Mouse (Mus musculus) stomach, postnatal 0 days (tissue): ENCODE results near the gene Patj.

Source experiments
- CTCF ChIP-seq: IDR thresholded peaks from 2 replicates; pipeline ENCODE4 v1.5.1; 2016; ENCODE audit warnings: antibody characterized with exemption, low read depth, mild to moderate bottlenecking, moderate library complexity
- EP300 ChIP-seq: optimal IDR thresholded peaks from 2 replicates; pipeline ENCODE3; 2016; ENCODE audit warnings: antibody characterized with exemption

DNA sequence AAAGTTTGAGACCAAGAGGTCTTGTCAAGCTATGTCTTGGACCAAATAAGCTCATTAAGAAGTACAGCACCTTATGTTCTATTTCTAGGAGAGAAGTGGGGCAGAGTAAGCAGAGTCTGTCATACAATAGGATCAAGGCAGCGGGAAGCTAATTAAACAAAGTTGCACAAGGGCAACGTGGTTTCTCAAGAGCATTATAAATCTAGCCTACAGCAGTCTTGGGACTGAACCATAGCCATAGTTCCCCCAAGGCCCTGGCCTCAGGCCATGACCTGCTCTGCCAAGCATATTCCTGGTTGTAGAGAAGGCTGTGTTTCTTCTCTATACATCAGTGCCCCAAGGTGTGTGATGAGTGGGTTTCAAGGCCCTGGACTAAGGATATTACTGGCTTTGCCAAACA, 105.3 kb downstream of the Patj start:
- TF ChIP-seq CTCF: no peak
- no peak for TF ChIP-seq EP300
